Mouse (Mus musculus): ENCODE results near the gene Fbln7. TPM values are rescaled to one million over a fixed set of nuclear protein-coding genes. Genes with fewer than 3 reads are reported as not detected.
A peak's percentile ranks its signal among the peaks of the same experiment; 100 is the strongest.

The Fbln7 gene
- polyA plus RNA-seq, 2 experiments, result 8.9 to 15.0 TPM

- no peaks in the 10 kb centered on the region for H3K27me3 ChIP-seq (ENCODE audit: control insufficient read depth, insufficient read depth, low read length)
- H3K4me1 ChIP-seq (ENCODE audit: control insufficient read depth, insufficient read depth, low read length), result no peaks in the 10 kb centered on the region
- TF ChIP-seq POLR2A (IDR thresholded peaks at IDR 0.05; ENCODE audit: borderline replicate concordance, extremely low read depth, insufficient read depth, insufficient read length), result no peak
- DNase-seq (ENCODE audit: low spot score), result no peak
- H3K4me2 ChIP-seq (replicated peaks; ENCODE audit: low read depth, low read length, severe bottlenecking), result no peak overlapping the region
- H3K4me3 ChIP-seq (replicated peaks; ENCODE audit: low read length), result no peak overlapping the region
- no peak overlapping the region for H3K27ac ChIP-seq (replicated peaks; ENCODE audit: low read depth, low read length)
- H3K9ac ChIP-seq (ENCODE audit: low read depth, low read length, severe bottlenecking), result no peak overlapping the region
- H3K36me3 ChIP-seq (ENCODE audit: control insufficient read depth, insufficient read depth, low read length), result no peaks in the 10 kb centered on the region
- no peak for ATAC-seq (ENCODE audit: low FRiP score, low read depth)
- WGBS, result 84% methylated on average over 3 of the region's 3 CpGs
- peaks cover 3% of the 10 kb centered on the region; the same call in 1 of the 2 replicates for H3K9me3 ChIP-seq (ENCODE audit: control insufficient read depth, low read length)
Measured at GRCm38 (mm10) chr2:128903661-128904060, 40.9 kb downstream of the Fbln7 start.

GRCm38 (mm10) chr2:128914978-128915377, 52.2 kb downstream of the Fbln7 start:
- TF ChIP-seq POLR2A (IDR thresholded peaks at IDR 0.05; ENCODE audit: borderline replicate concordance, extremely low read depth, insufficient read depth, insufficient read length), result no peak
- H3K9me3 ChIP-seq (ENCODE audit: control insufficient read depth, low read length), result no peaks in the 10 kb centered on the region
- WGBS, result 84% methylated on average over 4 of the region's 4 CpGs
- H3K4me3 ChIP-seq (replicated peaks; ENCODE audit: low read length), result no peak overlapping the region
- H3K4me2 ChIP-seq (replicated peaks; ENCODE audit: low read depth, low read length, severe bottlenecking), result no peak overlapping the region
- ATAC-seq (ENCODE audit: low FRiP score, low read depth) (no peak), DNase-seq (ENCODE audit: low spot score) (no peak)
- H3K27ac ChIP-seq (replicated peaks; ENCODE audit: low read depth, low read length), result no peak overlapping the region
- H3K4me1 ChIP-seq (ENCODE audit: control insufficient read depth, insufficient read depth, low read length), result no peaks in the 10 kb centered on the region
- H3K27me3 ChIP-seq (ENCODE audit: control insufficient read depth, insufficient read depth, low read length), result no peaks in the 10 kb centered on the region
- no peak overlapping the region for H3K9ac ChIP-seq (ENCODE audit: low read depth, low read length, severe bottlenecking)
- no peaks in the 10 kb centered on the region for H3K36me3 ChIP-seq (ENCODE audit: control insufficient read depth, insufficient read depth, low read length)

GRCm38 (mm10) chr2:128916528-128916927, 53.7 kb downstream of the Fbln7 start:
- Histone ChIP-seq H3K4me3 (replicated peaks; ENCODE audit: low read length) (no peak overlapping the region), H3K27me3 (ENCODE audit: control insufficient read depth, insufficient read depth, low read length) (no peaks in the 10 kb centered on the region), H3K36me3 (ENCODE audit: control insufficient read depth, insufficient read depth, low read length) (no peaks in the 10 kb centered on the region), H3K9me3 (ENCODE audit: control insufficient read depth, low read length) (no peaks in the 10 kb centered on the region), H3K9ac (ENCODE audit: low read depth, low read length, severe bottlenecking) (no peak overlapping the region), H3K4me1 (ENCODE audit: control insufficient read depth, insufficient read depth, low read length) (no peaks in the 10 kb centered on the region), H3K4me2 (replicated peaks; ENCODE audit: low read depth, low read length, severe bottlenecking) (no peak overlapping the region), H3K27ac (replicated peaks; ENCODE audit: low read depth, low read length) (0 out of 2 replicates have a peak overlapping the region, but pooled peaks have one; percentile 10)
- 69% methylated on average over 3 of the region's 3 CpGs for WGBS
- no peak for TF ChIP-seq POLR2A (IDR thresholded peaks at IDR 0.05; ENCODE audit: borderline replicate concordance, extremely low read depth, insufficient read depth, insufficient read length)
- ATAC-seq (ENCODE audit: low FRiP score, low read depth) (no peak), DNase-seq (ENCODE audit: low spot score) (peak; percentile 8)

GRCm38 (mm10) chr2:128924799-128925198, 62.0 kb downstream of the Fbln7 start:
- H3K4me1 ChIP-seq (ENCODE audit: control insufficient read depth, insufficient read depth, low read length), result no peaks in the 10 kb centered on the region
- DNase-seq (ENCODE audit: low spot score) (no peak), ATAC-seq (ENCODE audit: low FRiP score, low read depth) (no peak)
- H3K9me3 ChIP-seq (ENCODE audit: control insufficient read depth, low read length), result no peaks in the 10 kb centered on the region
- peaks cover 13% of the 10 kb centered on the region for H3K36me3 ChIP-seq (ENCODE audit: control insufficient read depth, insufficient read depth, low read length)
- no peaks in the 10 kb centered on the region for H3K27me3 ChIP-seq (ENCODE audit: control insufficient read depth, insufficient read depth, low read length)
- no peak for TF ChIP-seq POLR2A (IDR thresholded peaks at IDR 0.05; ENCODE audit: borderline replicate concordance, extremely low read depth, insufficient read depth, insufficient read length)
- 84% methylated on average over 4 of the region's 4 CpGs for WGBS
- H3K4me2 ChIP-seq (replicated peaks; ENCODE audit: low read depth, low read length, severe bottlenecking), result no peak overlapping the region
- H3K4me3 ChIP-seq (replicated peaks; ENCODE audit: low read length), result no peak overlapping the region
- H3K27ac ChIP-seq (replicated peaks; ENCODE audit: low read depth, low read length), result no peak overlapping the region
- H3K9ac ChIP-seq (ENCODE audit: low read depth, low read length, severe bottlenecking), result no peak overlapping the region

- Histone ChIP-seq H3K9ac (ENCODE audit: low read depth, low read length, severe bottlenecking) (no peak overlapping the region), H3K4me3 (replicated peaks; ENCODE audit: low read length) (no peak overlapping the region), H3K4me1 (ENCODE audit: control insufficient read depth, insufficient read depth, low read length) (no peaks in the 10 kb centered on the region), H3K4me2 (replicated peaks; ENCODE audit: low read depth, low read length, severe bottlenecking) (no peak overlapping the region), H3K36me3 (ENCODE audit: control insufficient read depth, insufficient read depth, low read length) (peaks cover 36% of the 10 kb centered on the region), H3K27ac (replicated peaks; ENCODE audit: low read depth, low read length) (no peak overlapping the region), H3K9me3 (ENCODE audit: control insufficient read depth, low read length) (no peaks in the 10 kb centered on the region), H3K27me3 (ENCODE audit: control insufficient read depth, insufficient read depth, low read length) (no peaks in the 10 kb centered on the region)
- ATAC-seq (ENCODE audit: low FRiP score, low read depth) (no peak), DNase-seq (ENCODE audit: low spot score) (no peak)
- WGBS, result 81% methylated on average over 3 of the region's 3 CpGs
- TF ChIP-seq POLR2A (IDR thresholded peaks at IDR 0.05; ENCODE audit: borderline replicate concordance, extremely low read depth, insufficient read depth, insufficient read length), result no peak
Measured at GRCm38 (mm10) chr2:128928446-128928845, 65.7 kb downstream of the Fbln7 start.

- H3K4me1 ChIP-seq (ENCODE audit: control insufficient read depth, insufficient read depth, low read length), result no peaks in the 10 kb centered on the region
- no peak overlapping the region for H3K4me2 ChIP-seq (replicated peaks; ENCODE audit: low read depth, low read length, severe bottlenecking)
- H3K4me3 ChIP-seq (replicated peaks; ENCODE audit: low read length), result no peak overlapping the region
- H3K9me3 ChIP-seq (ENCODE audit: control insufficient read depth, low read length), result no peaks in the 10 kb centered on the region
- H3K36me3 ChIP-seq (ENCODE audit: control insufficient read depth, insufficient read depth, low read length), result peaks cover 39% of the 10 kb centered on the region
- DNase-seq (ENCODE audit: low spot score) (no peak), ATAC-seq (ENCODE audit: low FRiP score, low read depth) (no peak)
- H3K27ac ChIP-seq (replicated peaks; ENCODE audit: low read depth, low read length), result no peak overlapping the region
- TF ChIP-seq POLR2A (IDR thresholded peaks at IDR 0.05; ENCODE audit: borderline replicate concordance, extremely low read depth, insufficient read depth, insufficient read length), result no peak
- no peak overlapping the region for H3K9ac ChIP-seq (ENCODE audit: low read depth, low read length, severe bottlenecking)
- H3K27me3 ChIP-seq (ENCODE audit: control insufficient read depth, insufficient read depth, low read length), result no peaks in the 10 kb centered on the region
Measured at GRCm38 (mm10) chr2:128930704-128931103, 67.9 kb downstream of the Fbln7 start.
